Mouse (Mus musculus) ES-E14 (cell line): ENCODE measurements around the gene Tctn1. TPM values are rescaled to one million over a fixed set of nuclear protein-coding genes. Genes with fewer than 3 reads are reported as not detected.
A peak's percentile ranks its signal among the peaks of the same experiment; 100 is the strongest.

ENCODE experiments used
- DNase-seq: peaks from one replicate; pipeline ENCODE4 v3.0.0-alpha.2; 2013; ENCODE audit warnings: low read depth, low spot score
- H3K27ac ChIP-seq: 2 replicates; pipeline ENCODE4 v1.5.1; 2012; ENCODE audit warnings: low read depth, mild to moderate bottlenecking, low read length, moderate library complexity, mixed read lengths; ENCODE audit not compliant: poor library complexity, insufficient read depth, severe bottlenecking
- H3K36me3 ChIP-seq: 2 replicates; pipeline ENCODE4 v1.6.1; 2012; ENCODE audit warnings: mild to moderate bottlenecking, low read length, moderate library complexity, mixed read lengths; ENCODE audit not compliant: control insufficient read depth, poor library complexity, insufficient read depth, severe bottlenecking
- H3K4me1 ChIP-seq, 2 experiments: fragments of 150-350 bp in 1 of 2; sonication (generic) in 1 of 2; 2 replicates each; pipeline ENCODE4 v1.6.1; 2012; ENCODE audit warnings: low read length in 2 of 2, mild to moderate bottlenecking in 1 of 2, mixed read lengths in 1 of 2; ENCODE audit not compliant: control insufficient read depth in 2 of 2, insufficient read depth in 2 of 2, poor library complexity in 1 of 2
- H3K4me3 ChIP-seq, 2 experiments: fragments of 150-350 bp in 1 of 2; sonication (generic) in 1 of 2; 2 replicates each; pipeline ENCODE4 v1.5.1; 2012; ENCODE audit warnings: low read length in 2 of 2, low read depth in 1 of 2, mild to moderate bottlenecking in 1 of 2, mixed read lengths in 1 of 2; ENCODE audit not compliant: insufficient read depth in 1 of 2, poor library complexity in 1 of 2, severe bottlenecking in 1 of 2
- H3K9ac ChIP-seq: 2 replicates; pipeline ENCODE4 v1.6.1; 2012; ENCODE audit warnings: low read depth, mild to moderate bottlenecking, low read length, mixed read lengths; ENCODE audit not compliant: poor library complexity, insufficient read depth, severe bottlenecking
- H3K9me3 ChIP-seq: fragments of 150-350 bp; sonication (generic); 2 replicates; pipeline ENCODE4 v1.6.1; 2012; ENCODE audit warnings: low read depth, mild to moderate bottlenecking, low read length; ENCODE audit not compliant: control insufficient read depth, insufficient read depth
- CHD2 ChIP-seq: IDR thresholded peaks from 2 replicates; pipeline ENCODE4 v1.6.1; 2014; ENCODE audit warnings: mild to moderate bottlenecking, low read depth, low read length, inconsistent platforms
- HCFC1 ChIP-seq: IDR thresholded peaks from 2 replicates; pipeline ENCODE4 v1.6.1; 2012; ENCODE audit warnings: low read length, inconsistent platforms, borderline replicate concordance; ENCODE audit not compliant: insufficient read depth
- MAFK ChIP-seq: IDR thresholded peaks from 2 replicates; pipeline ENCODE4 v1.6.1; 2014; ENCODE audit warnings: mild to moderate bottlenecking, low read depth, low read length, inconsistent platforms; ENCODE audit not compliant: insufficient read depth
- ZC3H11A ChIP-seq: IDR thresholded peaks from 2 replicates; pipeline ENCODE4 v1.6.1; 2012; ENCODE audit warnings: low read depth, mild to moderate bottlenecking, inconsistent platforms, low read length, borderline replicate concordance
- ZNF384 ChIP-seq: IDR thresholded peaks from 2 replicates; pipeline ENCODE4 v1.6.1; 2012; ENCODE audit warnings: low read depth, low read length, inconsistent platforms
- in situ Hi-C, 2 experiments: fragments of 600-800 bp; cut with MboI; formaldehyde crosslinking; loops; one replicate each; pipeline ENCODE4 v1.15.1; 2025; ENCODE audit warnings: low sequenced_read_pairs in 2 of 2, inconsistent platforms in 1 of 2; ENCODE audit not compliant: unreplicated experiment in 2 of 2
- total RNA-seq: library from RNA; depleted of rRNA; stranded (reverse); fragments of 300-350 nt; gene quantifications from 2 replicates; pipeline ENCODE4 v1.2.3, GENCODE M21; 2012

The Tctn1 gene
- total RNA-seq, 1 experiment, result 15.4 TPM

DNA sequence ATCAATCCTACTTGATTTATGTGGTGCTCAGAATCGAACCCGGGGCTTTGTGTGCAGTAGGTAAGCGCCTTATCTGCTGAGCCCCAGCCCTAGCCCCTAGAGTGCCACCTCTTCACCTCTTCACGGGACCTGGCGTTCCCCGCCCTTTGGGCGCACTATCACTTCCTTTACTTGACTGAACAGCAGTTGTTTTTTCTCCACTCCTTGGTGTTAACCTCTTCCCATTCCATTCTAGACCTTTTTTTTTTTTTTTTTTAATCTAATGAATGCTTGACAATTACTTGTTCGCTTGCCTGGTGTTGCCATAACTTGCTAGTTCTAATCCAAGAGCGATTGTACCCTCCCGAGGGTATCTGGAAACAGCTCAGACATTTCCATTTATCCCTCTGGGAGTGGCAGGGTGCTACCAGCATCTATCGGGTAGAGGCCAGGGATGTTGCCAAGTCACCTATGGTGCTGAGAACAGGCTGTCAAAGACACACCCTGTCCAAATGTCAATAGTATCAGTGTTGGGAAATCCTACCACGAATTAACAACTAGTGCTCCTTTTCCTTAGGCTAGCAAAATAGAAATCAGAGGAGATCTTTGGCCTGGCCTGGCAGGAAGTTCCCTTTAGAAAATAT is 15.7 kb upstream of the Tctn1 start:
- Histone ChIP-seq H3K9me3 (no peaks in the 10 kb centered on the region), H3K4me1 (peaks cover 0 to 12% of the 10 kb centered on the region in 2 experiments; a peak in 3 of 4 replicates), H3K9ac (no peak overlapping the region), H3K4me3 (no peak overlapping the region), H3K36me3 (no peaks in the 10 kb centered on the region), H3K27ac (no peak overlapping the region)
- no peak for TF ChIP-seq ZNF384
- TF ChIP-seq MAFK, result no peak
- no peak for TF ChIP-seq HCFC1
- no peak for TF ChIP-seq ZC3H11A
- no peak for TF ChIP-seq CHD2
- no peak for DNase-seq
- in situ Hi-C loops, result no loop called here

DNA sequence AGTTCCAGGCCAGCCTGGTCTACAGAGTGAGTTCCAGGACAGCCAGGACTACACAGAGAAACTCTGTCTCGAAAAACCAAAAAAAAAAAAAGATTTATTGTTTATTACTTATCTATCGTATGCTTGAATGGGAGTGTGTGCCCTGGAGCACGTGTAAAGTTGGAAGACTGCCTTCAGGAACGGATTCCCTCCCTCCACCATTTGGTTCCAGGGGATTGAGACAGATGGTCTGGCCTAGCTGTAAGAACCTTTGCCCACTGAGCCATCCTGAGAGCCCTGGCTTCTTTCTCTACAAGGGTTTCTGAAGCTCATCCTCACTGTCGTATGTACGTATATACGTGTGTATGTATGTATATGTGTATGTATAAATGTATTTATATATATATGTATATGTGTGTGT is 14.7 kb upstream of the Tctn1 start:
- in situ Hi-C loops, result no loop called here
- Histone ChIP-seq H3K4me3 (no peak overlapping the region), H3K27ac (no peak overlapping the region), H3K4me1 (peaks cover 0 to 15% of the 10 kb centered on the region in 2 experiments; a peak in 3 of 4 replicates), H3K9ac (no peak overlapping the region), H3K36me3 (no peaks in the 10 kb centered on the region), H3K9me3 (no peaks in the 10 kb centered on the region)
- DNase-seq, result no peak
- TF ChIP-seq ZNF384 (no peak), HCFC1 (no peak), CHD2 (no peak), MAFK (no peak), ZC3H11A (no peak)

DNA sequence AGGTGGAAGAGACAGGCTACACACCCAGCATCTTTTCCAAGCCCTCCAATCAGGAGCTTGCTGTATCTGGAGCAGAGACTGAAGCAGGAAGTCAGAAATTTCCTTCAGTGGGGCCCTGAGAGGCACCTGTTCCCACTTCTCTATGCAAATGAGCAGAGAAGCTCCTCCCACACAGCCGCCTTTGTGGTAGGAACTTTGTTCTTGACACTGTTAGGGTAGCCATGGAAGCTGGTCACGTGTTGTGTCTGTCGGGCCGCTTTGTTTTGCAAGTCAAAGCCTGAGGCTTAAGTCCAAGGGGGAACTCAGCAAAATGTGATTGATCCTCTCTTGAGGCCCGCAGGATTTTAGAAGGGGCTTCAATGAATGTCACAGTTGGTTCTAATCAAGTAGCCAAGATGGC is 10.5 kb upstream of the Tctn1 start:
- in situ Hi-C loops, result no loop called here
- Histone ChIP-seq H3K36me3 (no peaks in the 10 kb centered on the region), H3K4me3 (peak overlapping the region in 1 of 2 experiments; percentile 13; a peak in 1 of 4 replicates), H3K4me1 (peaks cover 0 to 16% of the 10 kb centered on the region in 2 experiments; a peak in 2 of 4 replicates), H3K9me3 (no peaks in the 10 kb centered on the region), H3K9ac (0 out of 2 replicates have a peak overlapping the region, but pooled peaks have one; percentile 39), H3K27ac (peak overlapping the region; percentile 81)
- peak; percentile 92 for DNase-seq
- TF ChIP-seq CHD2 (no peak), ZC3H11A (no peak), MAFK (no peak), ZNF384 (no peak), HCFC1 (no peak)

DNA sequence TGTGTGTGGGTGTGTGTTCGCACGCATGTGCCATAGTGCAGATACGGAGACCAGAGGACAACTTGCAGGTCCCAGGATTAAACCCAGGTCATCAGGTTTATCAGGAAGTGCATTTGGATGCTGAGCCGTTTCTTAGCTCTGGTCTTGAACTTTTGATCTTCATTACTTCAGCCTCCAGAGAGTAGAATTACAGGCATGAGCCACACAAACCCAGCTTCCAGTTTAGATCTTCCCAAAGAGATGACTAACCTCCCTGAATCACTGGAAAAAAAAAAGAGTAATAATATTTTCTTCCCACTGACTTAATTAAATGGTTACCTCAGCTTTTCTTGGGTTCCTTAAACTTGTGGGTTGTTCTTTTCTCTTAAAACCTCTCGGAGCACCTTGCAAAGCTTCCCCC is 8.6 kb upstream of the Tctn1 start:
- no peak overlapping the region for H3K9ac ChIP-seq
- TF ChIP-seq MAFK, result no peak
- no peak for TF ChIP-seq CHD2
- no peak for TF ChIP-seq HCFC1
- H3K4me1 ChIP-seq, result peaks cover 6 to 20% of the 10 kb centered on the region in 2 experiments; a peak in 3 of 4 replicates
- no peak overlapping the region for H3K27ac ChIP-seq
- DNase-seq, result no peak
- in situ Hi-C loops, result no loop called here
- H3K36me3 ChIP-seq, result no peaks in the 10 kb centered on the region
- no peaks in the 10 kb centered on the region for H3K9me3 ChIP-seq
- no peak overlapping the region for H3K4me3 ChIP-seq
